Mouse (Mus musculus) urinary bladder, adult 2 months (tissue): ENCODE data around the gene Ryr3. TPM values are rescaled to one million over a fixed set of nuclear protein-coding genes. Genes with fewer than 3 reads are reported as not detected.

ENCODE experiments used
- DNase-seq: peaks from one replicate; pipeline ENCODE4 v3.0.0; 2022; ENCODE audit warnings: low spot score
- polyA plus RNA-seq: library from polyadenylated mRNA; depleted of rRNA; stranded (reverse); fragments of >200 nt; gene quantifications from 2 replicates; pipeline ENCODE4 v1.2.3, GENCODE M21; 2012

Gene Ryr3
- polyA plus RNA-seq, 1 experiment: 18.7 TPM

- DNase-seq: no peak
These were observed 417.4 kb downstream of the Ryr3 start for GRCm38 (mm10) chr2:112799351-112799994.

GRCm38 (mm10) chr2:112781631-112782030, 435.3 kb downstream of the Ryr3 start:
- no peak for DNase-seq

GRCm38 (mm10) chr2:112774762-112775161, 442.1 kb downstream of the Ryr3 start:
- DNase-seq: peak; percentile 49

GRCm38 (mm10) chr2:112767665-112768064, 449.2 kb downstream of the Ryr3 start:
- DNase-seq: no peak

GRCm38 (mm10) chr2:112765046-112765445, 451.9 kb downstream of the Ryr3 start:
- no peak for DNase-seq

GRCm38 (mm10) chr2:112764274-112764673, 452.6 kb downstream of the Ryr3 start:
- no peak for DNase-seq

GRCm38 (mm10) chr2:112762006-112762405, 454.9 kb downstream of the Ryr3 start:
- DNase-seq: no peak

- DNase-seq: no peak
These were observed 455.5 kb downstream of the Ryr3 start for GRCm38 (mm10) chr2:112761196-112761913.

GRCm38 (mm10) chr2:112760692-112761091, 456.2 kb downstream of the Ryr3 start:
- no peak for DNase-seq

- no peak for DNase-seq
These were observed 457.2 kb downstream of the Ryr3 start for GRCm38 (mm10) chr2:112759678-112760077.

GRCm38 (mm10) chr2:112758732-112759131, 458.2 kb downstream of the Ryr3 start:
- no peak for DNase-seq

- no peak for DNase-seq
These were observed 463.6 kb downstream of the Ryr3 start for GRCm38 (mm10) chr2:112753316-112753715.

- DNase-seq: no peak
These were observed 465.5 kb downstream of the Ryr3 start for GRCm38 (mm10) chr2:112751416-112751815.

- no peak for DNase-seq
These were observed 468.4 kb downstream of the Ryr3 start for GRCm38 (mm10) chr2:112748532-112748931.

- DNase-seq: no peak
These were observed 484.0 kb downstream of the Ryr3 start for GRCm38 (mm10) chr2:112732942-112733341.

GRCm38 (mm10) chr2:112727842-112728241, 489.1 kb downstream of the Ryr3 start:
- no peak for DNase-seq

- DNase-seq: no peak
These were observed 495.7 kb downstream of the Ryr3 start for GRCm38 (mm10) chr2:112721217-112721616.

- no peak for DNase-seq
These were observed 496.2 kb downstream of the Ryr3 start for GRCm38 (mm10) chr2:112720715-112721114.

GRCm38 (mm10) chr2:112714648-112715047, 502.2 kb downstream of the Ryr3 start:
- DNase-seq: no peak

GRCm38 (mm10) chr2:112681817-112682216, 535.1 kb downstream of the Ryr3 start:
- no peak for DNase-seq

- DNase-seq: no peak
These were observed 539.6 kb downstream of the Ryr3 start for GRCm38 (mm10) chr2:112677246-112677645.

- DNase-seq: no peak
These were observed 540.2 kb downstream of the Ryr3 start for GRCm38 (mm10) chr2:112676721-112677120.

- DNase-seq: no peak
These were observed 540.7 kb downstream of the Ryr3 start for GRCm38 (mm10) chr2:112676175-112676574.
